Mouse (Mus musculus) activated CD4-positive, CD25-positive, alpha-beta regulatory T cell, adult 9 weeks (primary cell): ENCODE results near the gene Far1. TPM values are rescaled to one million over a fixed set of nuclear protein-coding genes. Genes with fewer than 3 reads are reported as not detected.

Source experiments
- polyA plus RNA-seq: library from polyadenylated mRNA; unstranded; fragments of 100-300 nt; shearing (Covaris generic); gene quantifications from one replicate; pipeline ENCODE4 v1.2.1, GENCODE M21; 2017

Far1 gene
- polyA plus RNA-seq = 93.5 TPM

DNA sequence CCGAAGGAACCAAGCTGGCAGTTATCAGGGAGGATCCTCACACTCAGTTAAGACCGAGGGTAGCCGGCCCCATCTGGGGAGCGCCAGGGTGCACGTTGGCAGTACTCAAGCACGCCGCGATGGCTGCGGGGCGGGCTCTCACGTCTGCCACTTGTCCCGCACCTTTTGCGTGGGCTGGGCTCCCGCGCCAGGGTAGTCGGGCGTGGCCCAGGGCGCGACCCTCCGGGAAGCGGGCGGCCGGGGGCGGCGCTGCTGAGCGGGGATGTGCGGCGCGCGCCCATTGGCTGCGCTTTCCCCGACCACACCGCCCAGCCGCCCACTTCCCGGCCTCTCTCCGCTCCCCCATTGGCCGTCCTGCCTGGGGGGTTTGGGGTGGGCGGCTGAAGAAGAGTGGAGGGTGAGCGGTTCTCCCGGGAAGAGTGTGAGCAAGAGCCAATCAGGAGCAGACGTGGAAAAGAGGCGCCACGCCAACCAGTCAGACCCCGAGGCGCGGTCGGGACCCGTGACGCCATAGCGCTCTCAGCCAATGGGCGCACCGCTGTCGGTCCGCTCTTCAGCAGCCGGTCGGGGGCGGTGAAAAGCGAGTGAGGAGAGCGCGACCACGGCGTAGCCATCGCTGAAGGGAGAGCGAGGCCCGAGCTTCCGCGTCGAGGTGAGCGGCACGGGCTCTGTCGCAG lies at the start of gene Far1:
Gene Far1, plus strand, starts transcription at position 549 of the 677 bp plus-strand sequence.

Other genes starting within 250 kb of the Far1 start
- gene Btbd10, start 144.4 kb upstream of the Far1 start, polyA plus RNA-seq = 28.2 TPM
- gene Pth, start 125.3 kb upstream of the Far1 start, polyA plus RNA-seq = not detected